Mouse (Mus musculus) liver, embryonic 14.5 days (tissue): ENCODE data around the gene Olfr630. TPM values are rescaled to one million over a fixed set of nuclear protein-coding genes. Genes with fewer than 3 reads are reported as not detected.

Source experiments
- ATAC-seq: fragments of 200-750 bp; cut with Nextera tagmentation; 2 replicates; pipeline ENCODE4 v1.8.0; 2017; ENCODE audit warnings: moderate number of reproducible peaks, mild to moderate bottlenecking, moderate library complexity; ENCODE audit not compliant: insufficient read depth
- DNase-seq, 3 experiments: peaks; one replicate each; pipeline ENCODE4 v3.0.0-alpha.2; 2012 to 2013; ENCODE audit warnings: low read depth in 3 of 3, low spot score in 3 of 3
- H3K27ac ChIP-seq: fragments of 300-500 bp; sonication (generic); 2 replicates; pipeline ENCODE4 v1.5.1; 2014; ENCODE audit warnings: moderate library complexity, mild to moderate bottlenecking, control low read depth, inconsistent platforms
- H3K27me3 ChIP-seq: fragments of 300-500 bp; sonication (generic); 2 replicates; pipeline ENCODE4 v1.6.1; 2014; ENCODE audit warnings: mild to moderate bottlenecking, low read length, moderate library complexity; ENCODE audit not compliant: control insufficient read depth, insufficient read depth
- H3K36me3 ChIP-seq: fragments of 300-500 bp; sonication (generic); replicated peaks from 2 replicates; pipeline ENCODE4 v1.6.1; 2014; ENCODE audit warnings: low read depth; ENCODE audit not compliant: control insufficient read depth, insufficient read depth
- H3K4me1 ChIP-seq, 2 experiments: fragments of 200-500 bp in 1 of 2; fragments of 300-500 bp in 1 of 2; sonication (generic) in 1 of 2; replicated peaks; 2 replicates each; pipeline ENCODE4 v1.6.1; 2012 to 2014; ENCODE audit warnings: antibody characterized with exemption in 1 of 2, inconsistent platforms in 1 of 2, low read length in 1 of 2; ENCODE audit not compliant: control insufficient read depth in 2 of 2, insufficient read depth in 2 of 2
- H3K4me2 ChIP-seq: fragments of 300-500 bp; sonication (generic); 2 replicates; pipeline ENCODE4 v1.6.1; 2014; ENCODE audit warnings: low read depth, mild to moderate bottlenecking, control low read depth, moderate library complexity
- H3K4me3 ChIP-seq, 2 experiments: fragments of 200-500 bp in 1 of 2; fragments of 300-500 bp in 1 of 2; sonication (generic) in 1 of 2; 2 replicates each; pipeline ENCODE4 v1.5.1; 2012 to 2014; ENCODE audit warnings: low read depth in 2 of 2, low read length in 2 of 2, mild to moderate bottlenecking in 2 of 2, control low read depth in 1 of 2, inconsistent platforms in 1 of 2, moderate library complexity in 1 of 2; ENCODE audit not compliant: insufficient read depth in 1 of 2
- H3K9ac ChIP-seq: fragments of 300-500 bp; sonication (generic); replicated peaks from 2 replicates; pipeline ENCODE4 v1.6.1; 2014; ENCODE audit warnings: mild to moderate bottlenecking, control low read depth, moderate library complexity
- H3K9me3 ChIP-seq: fragments of 300-500 bp; sonication (generic); 2 replicates; pipeline ENCODE4 v1.6.1; 2016; ENCODE audit warnings: low read length, mixed read lengths; ENCODE audit not compliant: control insufficient read depth
- CTCF ChIP-seq: IDR thresholded peaks from 2 replicates; pipeline ENCODE4 v1.5.1; 2016; ENCODE audit warnings: antibody characterized with exemption, low read depth, control low read depth
- EP300 ChIP-seq: IDR thresholded peaks from 2 replicates; pipeline ENCODE4 v1.6.1; 2016; ENCODE audit warnings: antibody characterized with exemption, low read depth
- WGBS: fragments of 180-500 bp; shearing (Covaris S2); extraction: QIAGEN DNeasy Blood & Tissue Kit; methylation state at CpG from one replicate; pipeline ENCODE4 v1.1.7; 2014; ENCODE audit not compliant: insufficient replicate concordance; 5-methylcytosine and 5-hydroxymethylcytosine counted together
- polyA plus RNA-seq, 2 experiments: library from polyadenylated mRNA; depleted of rRNA in 1 of 2; stranded (reverse) in 1 of 2; unstranded in 1 of 2; fragments of >200 nt; fragmentation: Nextera tagmentation in 1 of 2; extraction: Ambion mirVana in 1 of 2; gene quantifications; 2 replicates each; pipeline versions ENCODE4 v1.2.1 to v1.2.3; 2012 to 2014

Gene Olfr630
- polyA plus RNA-seq (2012; rRNA removed) (0.03 TPM in 2 replicates), polyA plus RNA-seq (2014; fragmentation: Nextera tagmentation; extraction: Ambion mirVana) (not detected in 2 replicates)

DNA sequence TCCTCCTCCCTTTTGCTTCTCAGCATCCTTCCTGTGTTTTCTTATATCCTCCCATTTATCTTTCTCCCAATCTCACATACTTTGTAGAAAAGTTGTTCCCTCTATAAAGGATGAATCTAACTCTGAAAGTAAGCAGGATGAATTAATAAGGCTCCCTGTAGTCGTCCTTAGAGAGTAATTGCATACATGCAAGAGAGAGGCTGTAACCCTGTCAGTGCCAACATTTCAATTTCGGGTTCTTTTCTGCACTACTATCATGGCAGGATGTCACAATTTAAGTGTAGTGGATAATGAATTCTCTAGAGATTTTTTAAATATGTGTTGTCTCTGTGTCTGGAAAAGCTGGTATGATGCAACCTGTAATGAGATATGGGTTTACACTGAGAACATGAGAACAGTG lies at the start of gene Olfr630:
Olfr630 (minus strand) TSS at position 101 of the 400 bp plus-strand sequence.
- Histone ChIP-seq H3K27me3 (no peaks in the 10 kb centered on the region), H3K4me1 (no peaks in the 10 kb centered on the region), H3K9ac (no peak within 1 kb of the TSS), H3K4me2 (no peak within 1 kb of the TSS), H3K36me3 (no peaks in the 10 kb centered on the region), H3K4me3 (no peak within 1 kb of the TSS), H3K27ac (no peak within 1 kb of the TSS), H3K9me3 (no peaks in the 10 kb centered on the region)
- ATAC-seq = no peak
- 30% methylated on average over 2 of the region's 2 CpGs for WGBS
- no peak for DNase-seq
- TF ChIP-seq CTCF (no peak), EP300 (no peak)

DNA sequence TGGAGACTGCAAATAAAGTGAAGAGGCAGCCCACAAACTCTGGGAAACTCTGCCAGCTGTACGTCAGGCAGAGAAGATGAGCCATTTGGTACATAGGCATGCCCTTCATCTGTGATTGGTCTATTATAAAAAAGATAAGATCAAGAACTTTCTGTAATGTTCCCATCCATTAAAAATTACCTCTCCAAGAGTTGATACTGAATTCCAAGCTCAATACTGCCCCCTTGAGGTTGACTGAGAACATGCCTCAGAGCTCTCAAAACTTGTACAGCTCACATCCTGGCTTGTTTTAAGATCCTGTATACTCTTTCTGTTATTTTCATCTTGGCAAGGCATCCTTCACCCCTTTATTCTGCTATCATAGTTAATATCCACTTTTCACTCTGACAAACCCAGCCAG lies 49.7 kb upstream of the Olfr630 start:
- H3K9ac ChIP-seq = peak overlapping the region; percentile 28
- peak in 1 of 3 experiments; percentile 74 for DNase-seq
- no peak for ATAC-seq
- H3K4me3 ChIP-seq = no peak overlapping the region
- peak overlapping the region; percentile 76 for H3K27ac ChIP-seq
- WGBS = 59% methylated on average over 1 of the region's 1 CpGs
- no peak for TF ChIP-seq EP300
- peak; percentile 82 for TF ChIP-seq CTCF
- H3K4me1 ChIP-seq = peaks cover 18 to 24% of the 10 kb centered on the region in 2 experiments
- H3K9me3 ChIP-seq = no peaks in the 10 kb centered on the region
- H3K4me2 ChIP-seq = no peak overlapping the region
- no peaks in the 10 kb centered on the region; the same call in 1 of the 2 replicates for H3K36me3 ChIP-seq
- no peaks in the 10 kb centered on the region for H3K27me3 ChIP-seq

DNA sequence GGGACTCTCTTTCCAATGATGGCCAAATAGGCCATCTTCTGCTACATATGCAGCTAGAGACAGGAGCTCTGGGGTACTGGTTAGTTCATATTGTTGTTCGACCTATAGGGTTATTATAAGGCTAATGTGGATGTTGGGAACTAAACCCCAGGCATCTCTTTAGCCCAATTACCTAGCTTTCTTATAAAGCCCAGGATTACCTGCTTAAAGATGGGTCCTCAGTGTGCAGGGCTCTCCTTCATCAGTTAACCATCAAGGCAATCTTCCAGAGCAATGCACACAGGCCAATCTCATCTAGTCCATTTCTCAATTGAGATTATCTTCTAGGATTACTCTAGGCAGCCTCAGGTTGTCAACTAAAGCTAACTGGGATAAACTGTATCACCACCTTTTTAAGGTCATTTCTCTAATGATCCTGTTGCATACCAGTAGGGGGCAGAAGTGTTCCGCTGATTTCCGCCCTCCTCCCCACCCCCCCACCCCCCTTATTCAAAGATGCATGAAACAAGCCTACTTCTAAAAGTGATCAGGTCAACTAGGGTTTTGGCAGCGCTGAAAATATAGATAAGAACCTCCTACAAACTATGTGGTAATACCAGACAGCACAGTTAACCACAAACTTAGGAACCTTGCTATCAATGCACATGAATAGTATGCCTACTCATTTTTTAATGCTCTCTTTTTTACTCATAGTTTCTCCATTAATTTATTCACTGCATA lies 35.7 kb upstream of the Olfr630 start:
- Histone ChIP-seq H3K27ac (no peak overlapping the region), H3K27me3 (no peaks in the 10 kb centered on the region), H3K4me3 (no peak overlapping the region), H3K4me2 (no peak overlapping the region), H3K9ac (no peak overlapping the region; the same call in 1 of the 2 replicates), H3K36me3 (no peaks in the 10 kb centered on the region), H3K4me1 (peaks cover 0 to 6% of the 10 kb centered on the region in 2 experiments; a peak in 2 of 4 replicates), H3K9me3 (no peaks in the 10 kb centered on the region)
- TF ChIP-seq CTCF (peak; percentile 55; the same call in 1 of the 2 replicates), EP300 (peak; percentile 76)
- DNase-seq (peak in 1 of 3 experiments; percentile 73), ATAC-seq (peak; percentile 91)
- 7% methylated on average over 4 of the region's 4 CpGs for WGBS

DNA sequence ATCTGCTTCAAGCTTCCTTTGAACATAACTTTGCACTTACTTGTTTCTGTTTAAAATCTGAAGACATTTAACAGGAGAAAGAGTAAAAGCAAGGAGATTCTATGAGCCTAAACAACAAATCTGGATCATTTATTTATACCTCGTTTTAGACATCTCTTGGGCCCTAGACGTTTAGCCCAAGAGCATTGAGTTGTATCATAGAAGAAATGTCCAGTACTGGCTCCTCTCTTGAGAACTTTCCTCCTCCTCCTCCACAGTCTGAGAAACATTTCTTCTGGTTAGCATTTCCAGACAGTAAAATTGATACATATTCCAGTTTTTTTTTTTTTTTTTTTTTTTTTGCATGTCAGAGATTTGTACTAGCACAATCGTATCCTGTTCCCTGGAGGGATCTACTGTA lies 34.6 kb upstream of the Olfr630 start, which contains the start of gene Olfr67:
Olfr67 (minus strand) TSS at position 101 of the 400 bp plus-strand sequence.
- no peak for DNase-seq
- H3K4me2 ChIP-seq = no peak within 1 kb of the TSS
- TF ChIP-seq EP300 (no peak), CTCF (no peak)
- peaks cover 0 to 6% of the 10 kb centered on the region in 2 experiments; a peak in 2 of 4 replicates for H3K4me1 ChIP-seq
- H3K9me3 ChIP-seq = no peaks in the 10 kb centered on the region
- no peak for ATAC-seq
- H3K27me3 ChIP-seq = no peaks in the 10 kb centered on the region
- no peak within 1 kb of the TSS; the same call in 1 of the 2 replicates for H3K9ac ChIP-seq
- WGBS = 62% methylated on average over 3 of the region's 3 CpGs
- H3K36me3 ChIP-seq = no peaks in the 10 kb centered on the region
- H3K4me3 ChIP-seq = no peak within 1 kb of the TSS
- no peak within 1 kb of the TSS for H3K27ac ChIP-seq

DNA sequence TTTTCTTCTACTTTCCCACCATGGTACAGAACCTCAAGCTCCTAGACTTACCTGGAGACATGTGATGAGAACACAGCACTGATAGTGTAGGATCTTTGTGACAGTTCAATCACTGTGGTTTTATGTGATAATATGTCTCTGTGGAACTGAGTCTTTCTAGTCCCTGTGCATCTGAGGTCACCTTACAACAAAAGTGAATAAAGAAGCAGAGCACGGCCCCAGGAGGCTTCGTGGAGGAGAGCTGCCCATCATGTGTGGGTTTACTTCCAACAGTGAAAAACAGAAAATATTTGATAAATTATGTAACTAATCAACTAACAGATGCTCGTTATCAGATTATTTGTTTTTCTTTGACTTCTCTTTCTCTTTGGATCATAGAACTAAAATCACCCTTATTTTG lies 22.5 kb upstream of the Olfr630 start, which contains the start of gene Olfr68:
Olfr68 (minus strand) TSS at position 101 of the 400 bp plus-strand sequence.
- H3K27me3 ChIP-seq = no peaks in the 10 kb centered on the region
- peaks cover 0 to 7% of the 10 kb centered on the region in 2 experiments; a peak in 2 of 4 replicates for H3K4me1 ChIP-seq
- TF ChIP-seq EP300 (no peak), CTCF (no peak)
- no peak within 1 kb of the TSS for H3K9ac ChIP-seq
- no peak within 1 kb of the TSS for H3K4me3 ChIP-seq
- no peak within 1 kb of the TSS for H3K27ac ChIP-seq
- ATAC-seq = no peak
- H3K9me3 ChIP-seq = no peaks in the 10 kb centered on the region
- DNase-seq = no peak
- 62% methylated on average over 3 of the region's 3 CpGs for WGBS
- no peaks in the 10 kb centered on the region for H3K36me3 ChIP-seq
- H3K4me2 ChIP-seq = no peak within 1 kb of the TSS
